Mouse (Mus musculus): ENCODE results near the gene Shc1. TPM values are rescaled to one million over a fixed set of nuclear protein-coding genes. Genes with fewer than 3 reads are reported as not detected.
"Not testable (repeated sequence)": the region's sequence is repeated elsewhere in the genome, so short reads cannot be mapped to it uniquely, and the experiment has no call there.

The Shc1 gene
- polyA plus RNA-seq, 1 experiment from 2014 or later = 24.7 TPM

GRCm38 (mm10) chr3:89424416-89425140, 6.3 kb downstream of the Shc1 start:
- DNase-seq (no peak), ATAC-seq (no peak)
- Histone ChIP-seq H3K27ac (ENCODE audit: low read depth) (no peak overlapping the region; the same call in 1 of the 2 replicates), H3K4me2 (ENCODE audit: low read depth, low read length) (peak overlapping the region; percentile 13; the same call in 1 of the 2 replicates), H3K4me3 (ENCODE audit: low read depth, low read length) (no peak overlapping the region), H3K9ac (replicated peaks) (no peak overlapping the region), H3K27me3 (ENCODE audit: insufficient read depth, low read length) (no peaks in the 10 kb centered on the region), H3K4me1 (ENCODE audit: insufficient read depth) (peaks cover 49% of the 10 kb centered on the region), H3K36me3 (replicated peaks; ENCODE audit: insufficient read depth, low read length) (peaks cover 37% of the 10 kb centered on the region), H3K9me3 (ENCODE audit: low read length) (no peaks in the 10 kb centered on the region)
- WGBS (ENCODE audit: insufficient replicate concordance) = 80% methylated on average over 5 of the region's 5 CpGs
- TF ChIP-seq CTCF (IDR thresholded peaks at IDR 0.05; ENCODE audit: low read depth) = no peak
- no peak for TF ChIP-seq EP300 (IDR thresholded peaks at IDR 0.05; ENCODE audit: low read depth)

GRCm38 (mm10) chr3:89425141-89425525, 6.9 kb downstream of the Shc1 start:
- H3K4me3 ChIP-seq (ENCODE audit: low read depth, low read length) = no peak overlapping the region
- H3K9me3 ChIP-seq (ENCODE audit: low read length) = no peaks in the 10 kb centered on the region
- H3K4me1 ChIP-seq (ENCODE audit: insufficient read depth) = peaks cover 48% of the 10 kb centered on the region
- no peak overlapping the region for H3K27ac ChIP-seq (ENCODE audit: low read depth)
- TF ChIP-seq EP300 (IDR thresholded peaks at IDR 0.05; ENCODE audit: low read depth) (no peak), CTCF (IDR thresholded peaks at IDR 0.05; ENCODE audit: low read depth) (no peak)
- no peak overlapping the region for H3K4me2 ChIP-seq (ENCODE audit: low read depth, low read length)
- H3K9ac ChIP-seq (replicated peaks) = no peak overlapping the region
- no peaks in the 10 kb centered on the region for H3K27me3 ChIP-seq (ENCODE audit: insufficient read depth, low read length)
- 72% methylated on average over 5 of the region's 5 CpGs for WGBS (ENCODE audit: insufficient replicate concordance)
- DNase-seq (no peak), ATAC-seq (no peak)
- H3K36me3 ChIP-seq (replicated peaks; ENCODE audit: insufficient read depth, low read length) = peaks cover 37% of the 10 kb centered on the region

- H3K9me3 ChIP-seq (ENCODE audit: low read length) = no peaks in the 10 kb centered on the region
- WGBS (ENCODE audit: insufficient replicate concordance) = 59% methylated on average over 4 of the region's 4 CpGs
- H3K4me1 ChIP-seq (ENCODE audit: insufficient read depth) = peaks cover 42% of the 10 kb centered on the region
- DNase-seq (no peak), ATAC-seq (no peak)
- H3K36me3 ChIP-seq (replicated peaks; ENCODE audit: insufficient read depth, low read length) = peaks cover 37% of the 10 kb centered on the region
- no peak overlapping the region for H3K4me3 ChIP-seq (ENCODE audit: low read depth, low read length)
- H3K27ac ChIP-seq (ENCODE audit: low read depth) = no peak overlapping the region
- H3K4me2 ChIP-seq (ENCODE audit: low read depth, low read length) = peak overlapping the region; percentile 34
- no peak overlapping the region for H3K9ac ChIP-seq (replicated peaks)
- no peak for TF ChIP-seq CTCF (IDR thresholded peaks at IDR 0.05; ENCODE audit: low read depth)
- peak; percentile 83 for TF ChIP-seq EP300 (IDR thresholded peaks at IDR 0.05; ENCODE audit: low read depth)
- H3K27me3 ChIP-seq (ENCODE audit: insufficient read depth, low read length) = no peaks in the 10 kb centered on the region
These were observed 7.6 kb downstream of the Shc1 start for GRCm38 (mm10) chr3:89425876-89426275.

- ATAC-seq; H3K27me3 ChIP-seq (ENCODE audit: insufficient read depth, low read length); H3K9ac ChIP-seq (replicated peaks); H3K4me2 ChIP-seq (ENCODE audit: low read depth, low read length); DNase-seq; H3K9me3 ChIP-seq (ENCODE audit: low read length); H3K27ac ChIP-seq (ENCODE audit: low read depth); H3K4me3 ChIP-seq (ENCODE audit: low read depth, low read length): not testable (repeated sequence)
- peaks cover 24% of the 10 kb centered on the region for H3K4me1 ChIP-seq (ENCODE audit: insufficient read depth)
- H3K36me3 ChIP-seq (replicated peaks; ENCODE audit: insufficient read depth, low read length) = peaks cover 44% of the 10 kb centered on the region
- WGBS (ENCODE audit: insufficient replicate concordance) = 91% methylated on average over 7 of the region's 7 CpGs
These were observed 10.8 kb downstream of the Shc1 start for GRCm38 (mm10) chr3:89429021-89429420.

- TF ChIP-seq EP300 (IDR thresholded peaks at IDR 0.05; ENCODE audit: low read depth) (no peak), CTCF (IDR thresholded peaks at IDR 0.05; ENCODE audit: low read depth) (no peak)
- DNase-seq = peak; percentile 94
- peak; percentile 98 for ATAC-seq
- Histone ChIP-seq H3K4me2 (ENCODE audit: low read depth, low read length) (peak within 1 kb of the TSS; percentile 99), H3K27me3 (ENCODE audit: insufficient read depth, low read length) (no peaks in the 10 kb centered on the region), H3K4me3 (ENCODE audit: low read depth, low read length) (peak within 1 kb of the TSS; percentile 94), H3K4me1 (ENCODE audit: insufficient read depth) (peaks cover 11% of the 10 kb centered on the region), H3K27ac (ENCODE audit: low read depth) (peak within 1 kb of the TSS; percentile 83), H3K9me3 (ENCODE audit: low read length) (no peaks in the 10 kb centered on the region), H3K36me3 (replicated peaks; ENCODE audit: insufficient read depth, low read length) (peaks cover 35% of the 10 kb centered on the region), H3K9ac (replicated peaks) (peak within 1 kb of the TSS; percentile 93)
- WGBS (ENCODE audit: insufficient replicate concordance) = 3% methylated on average over 63 of the region's 68 CpGs
These were observed 12.2 kb downstream of the Shc1 start, which contains the start of gene Pygo2 for GRCm38 (mm10) chr3:89430171-89431159. Gene Pygo2 (plus strand): TSS chr3:89430214.

GRCm38 (mm10) chr3:89432606-89433005, 14.4 kb downstream of the Shc1 start:
- Histone ChIP-seq H3K4me1 (ENCODE audit: insufficient read depth) (peaks cover 23% of the 10 kb centered on the region), H3K36me3 (replicated peaks; ENCODE audit: insufficient read depth, low read length) (peaks cover 18% of the 10 kb centered on the region), H3K4me3 (ENCODE audit: low read depth, low read length) (no peak overlapping the region), H3K4me2 (ENCODE audit: low read depth, low read length) (no peak overlapping the region), H3K9ac (replicated peaks) (no peak overlapping the region), H3K27me3 (ENCODE audit: insufficient read depth, low read length) (no peaks in the 10 kb centered on the region), H3K27ac (ENCODE audit: low read depth) (no peak overlapping the region), H3K9me3 (ENCODE audit: low read length) (no peaks in the 10 kb centered on the region)
- ATAC-seq = no peak
- TF ChIP-seq CTCF (IDR thresholded peaks at IDR 0.05; ENCODE audit: low read depth) = no peak
- TF ChIP-seq EP300 (IDR thresholded peaks at IDR 0.05; ENCODE audit: low read depth) = no peak
- WGBS (ENCODE audit: insufficient replicate concordance) = 86% methylated on average over 8 of the region's 8 CpGs
- no peak for DNase-seq
